Mouse (Mus musculus): ENCODE results near the gene Smap2.

- TF ChIP-seq POLR2A (IDR thresholded peaks at IDR 0.05; ENCODE audit: borderline replicate concordance, extremely low read depth, insufficient read depth, insufficient read length, poor library complexity, severe bottlenecking) (no peak), CTCF (IDR thresholded peaks at IDR 0.05; ENCODE audit: borderline replicate concordance, extremely low read depth, insufficient read depth, insufficient read length) (no peak)
Measured at GRCm38 (mm10) chr4:120948938-120949337, 68.1 kb downstream of the Smap2 start.

Data from brain, embryonic 14.5 days (tissue).